Mouse (Mus musculus): ENCODE results near the gene Lkaaear1. TPM values are rescaled to one million over a fixed set of nuclear protein-coding genes. Genes with fewer than 3 reads are reported as not detected.

The Lkaaear1 gene
- not detected in 2 replicates for polyA plus RNA-seq (2011; ENCODE audit: insufficient read depth, insufficient read length, low replicate concordance, missing spikeins)

- no peak for TF ChIP-seq POLR2A (IDR thresholded peaks at IDR 0.05; ENCODE audit: borderline replicate concordance, control insufficient read depth, low read depth, low read length)
- TF ChIP-seq CTCF (IDR thresholded peaks at IDR 0.05; ENCODE audit: control insufficient read depth, insufficient read depth, low read length): no peak
- Histone ChIP-seq H3K27ac (ENCODE audit: control insufficient read depth, insufficient read depth, low read depth, low read length, poor library complexity) (no peak within 1 kb of the TSS), H3K4me3 (replicated peaks; ENCODE audit: control insufficient read depth, low read depth, low read length) (no peak within 1 kb of the TSS), H3K4me1 (ENCODE audit: control insufficient read depth, insufficient read depth, low read length) (no peaks in the 10 kb centered on the region; the same call in 1 of the 2 replicates)
- WGBS: 48% methylated on average over 5 of the region's 5 CpGs
Measured at GRCm38 (mm10) chr2:181698241-181698640, at the start of gene Lkaaear1. TSS of gene Lkaaear1 (minus strand) at chr2:181698442.

DNA sequence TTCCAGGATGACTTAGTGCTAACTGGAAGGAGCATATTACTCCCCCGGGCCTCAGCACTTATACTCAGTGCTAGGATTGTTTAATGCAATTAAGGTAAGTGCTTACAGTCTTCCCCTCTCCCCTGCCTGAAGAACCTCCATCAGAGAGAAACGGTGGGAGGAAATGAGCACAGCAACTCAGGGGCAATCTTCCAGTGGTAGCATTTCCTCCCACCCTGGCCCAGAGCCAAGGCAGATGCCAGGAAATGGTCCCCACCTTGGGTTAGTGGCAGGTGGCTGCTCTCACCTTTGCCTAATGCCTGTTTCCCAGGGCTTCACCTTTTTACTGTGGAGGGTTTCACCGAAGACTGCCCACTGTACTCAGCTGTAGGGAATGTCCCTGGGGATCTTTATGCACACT is 31.8 kb upstream of the Lkaaear1 start:
- no peaks in the 10 kb centered on the region for H3K4me1 ChIP-seq (ENCODE audit: control insufficient read depth, insufficient read depth, low read length)
- H3K4me3 ChIP-seq (replicated peaks; ENCODE audit: control insufficient read depth, low read depth, low read length): no peak overlapping the region
- no peak overlapping the region for H3K27ac ChIP-seq (ENCODE audit: control insufficient read depth, insufficient read depth, low read depth, low read length, poor library complexity)
- 40% methylated on average over 3 of the region's 3 CpGs for WGBS
- TF ChIP-seq CTCF (IDR thresholded peaks at IDR 0.05; ENCODE audit: control insufficient read depth, insufficient read depth, low read length) (no peak), POLR2A (IDR thresholded peaks at IDR 0.05; ENCODE audit: borderline replicate concordance, control insufficient read depth, low read depth, low read length) (no peak)

- 53% methylated on average over 9 of the region's 9 CpGs for WGBS
- no peak overlapping the region for H3K27ac ChIP-seq (ENCODE audit: control insufficient read depth, insufficient read depth, low read depth, low read length, poor library complexity)
- TF ChIP-seq CTCF (IDR thresholded peaks at IDR 0.05; ENCODE audit: control insufficient read depth, insufficient read depth, low read length) (no peak), POLR2A (IDR thresholded peaks at IDR 0.05; ENCODE audit: borderline replicate concordance, control insufficient read depth, low read depth, low read length) (no peak)
- no peaks in the 10 kb centered on the region for H3K4me1 ChIP-seq (ENCODE audit: control insufficient read depth, insufficient read depth, low read length)
- no peak overlapping the region for H3K4me3 ChIP-seq (replicated peaks; ENCODE audit: control insufficient read depth, low read depth, low read length)
Measured at GRCm38 (mm10) chr2:181727659-181728262, 29.5 kb upstream of the Lkaaear1 start.

GRCm38 (mm10) chr2:181722213-181722612 is 24.0 kb upstream of the Lkaaear1 start:
- no peaks in the 10 kb centered on the region for H3K4me1 ChIP-seq (ENCODE audit: control insufficient read depth, insufficient read depth, low read length)
- TF ChIP-seq CTCF (IDR thresholded peaks at IDR 0.05; ENCODE audit: control insufficient read depth, insufficient read depth, low read length) (peak; percentile 52; the same call in 1 of the 2 replicates), POLR2A (IDR thresholded peaks at IDR 0.05; ENCODE audit: borderline replicate concordance, control insufficient read depth, low read depth, low read length) (no peak)
- WGBS: 15% methylated on average over 3 of the region's 3 CpGs
- no peak overlapping the region for H3K4me3 ChIP-seq (replicated peaks; ENCODE audit: control insufficient read depth, low read depth, low read length)
- H3K27ac ChIP-seq (ENCODE audit: control insufficient read depth, insufficient read depth, low read depth, low read length, poor library complexity): no peak overlapping the region

DNA sequence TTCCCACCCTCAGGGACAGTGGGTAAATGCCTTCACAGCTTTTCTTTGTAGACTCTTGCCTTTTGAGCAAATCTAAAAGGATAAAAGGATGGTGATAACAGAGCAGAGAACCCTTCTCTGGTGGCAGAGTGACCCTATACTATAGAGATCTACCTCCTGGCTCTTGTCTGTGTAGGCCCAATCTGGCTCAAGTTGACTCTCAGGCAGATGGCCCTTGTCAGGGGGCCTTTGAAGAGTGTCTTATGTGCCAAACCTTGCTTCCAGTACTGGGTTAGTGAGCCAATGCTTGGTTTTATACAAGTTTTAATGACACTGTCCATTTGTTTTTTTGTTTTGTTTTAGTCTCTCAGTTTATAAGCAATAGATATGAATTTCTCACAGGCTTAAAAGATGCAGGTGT is 23.0 kb upstream of the Lkaaear1 start:
- Histone ChIP-seq H3K4me3 (replicated peaks; ENCODE audit: control insufficient read depth, low read depth, low read length) (no peak overlapping the region), H3K4me1 (ENCODE audit: control insufficient read depth, insufficient read depth, low read length) (no peaks in the 10 kb centered on the region), H3K27ac (ENCODE audit: control insufficient read depth, insufficient read depth, low read depth, low read length, poor library complexity) (no peak overlapping the region)
- no peak for TF ChIP-seq CTCF (IDR thresholded peaks at IDR 0.05; ENCODE audit: control insufficient read depth, insufficient read depth, low read length)
- TF ChIP-seq POLR2A (IDR thresholded peaks at IDR 0.05; ENCODE audit: borderline replicate concordance, control insufficient read depth, low read depth, low read length): no peak

DNA sequence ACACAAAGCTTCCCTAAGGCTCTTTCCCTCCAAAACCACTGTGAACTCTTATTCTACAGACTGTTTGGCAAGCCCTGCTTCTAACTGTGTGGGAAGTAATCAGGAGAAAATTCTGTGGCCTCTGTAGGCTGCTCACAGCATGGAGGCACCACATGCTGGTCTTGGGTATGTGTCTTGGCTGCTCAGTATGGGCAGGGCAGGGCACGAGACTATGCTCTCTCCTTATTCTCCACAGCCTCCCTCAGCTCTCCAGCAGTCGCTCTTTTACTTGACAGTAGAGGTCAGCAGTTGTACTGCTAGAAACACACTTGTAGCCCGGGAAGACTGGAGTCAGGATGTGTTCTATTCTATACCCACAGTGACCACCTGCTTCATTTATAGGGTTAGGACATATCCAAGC is 21.8 kb upstream of the Lkaaear1 start:
- H3K4me1 ChIP-seq (ENCODE audit: control insufficient read depth, insufficient read depth, low read length): no peaks in the 10 kb centered on the region
- TF ChIP-seq CTCF (IDR thresholded peaks at IDR 0.05; ENCODE audit: control insufficient read depth, insufficient read depth, low read length) (no peak), POLR2A (IDR thresholded peaks at IDR 0.05; ENCODE audit: borderline replicate concordance, control insufficient read depth, low read depth, low read length) (no peak)
- no peak overlapping the region for H3K27ac ChIP-seq (ENCODE audit: control insufficient read depth, insufficient read depth, low read depth, low read length, poor library complexity)
- 55% methylated on average over 3 of the region's 3 CpGs for WGBS
- no peak overlapping the region for H3K4me3 ChIP-seq (replicated peaks; ENCODE audit: control insufficient read depth, low read depth, low read length)

DNA sequence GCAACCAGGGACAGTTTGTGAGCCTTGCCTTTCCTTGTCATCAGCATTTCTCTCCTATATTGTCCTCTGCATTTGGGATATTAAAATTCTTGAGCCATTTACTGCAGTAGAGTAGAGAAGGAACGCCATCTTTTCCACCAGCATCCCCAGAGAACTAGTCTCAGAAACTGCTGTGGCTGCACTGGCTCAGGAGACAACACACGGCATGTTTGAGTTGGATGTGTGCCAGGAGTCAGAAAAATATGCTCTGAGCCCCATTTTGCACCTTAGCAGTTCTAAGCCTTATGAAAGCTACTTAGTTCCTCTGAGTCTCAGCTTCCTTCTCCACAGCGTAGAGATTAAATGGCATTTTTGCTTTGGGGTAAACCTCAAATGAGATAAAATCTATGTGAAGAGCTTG is 18.7 kb upstream of the Lkaaear1 start:
- Histone ChIP-seq H3K27ac (ENCODE audit: control insufficient read depth, insufficient read depth, low read depth, low read length, poor library complexity) (no peak overlapping the region), H3K4me3 (replicated peaks; ENCODE audit: control insufficient read depth, low read depth, low read length) (no peak overlapping the region), H3K4me1 (ENCODE audit: control insufficient read depth, insufficient read depth, low read length) (no peaks in the 10 kb centered on the region)
- no peak for TF ChIP-seq POLR2A (IDR thresholded peaks at IDR 0.05; ENCODE audit: borderline replicate concordance, control insufficient read depth, low read depth, low read length)
- no peak for TF ChIP-seq CTCF (IDR thresholded peaks at IDR 0.05; ENCODE audit: control insufficient read depth, insufficient read depth, low read length)
- 21% methylated on average over 3 of the region's 3 CpGs for WGBS

DNA sequence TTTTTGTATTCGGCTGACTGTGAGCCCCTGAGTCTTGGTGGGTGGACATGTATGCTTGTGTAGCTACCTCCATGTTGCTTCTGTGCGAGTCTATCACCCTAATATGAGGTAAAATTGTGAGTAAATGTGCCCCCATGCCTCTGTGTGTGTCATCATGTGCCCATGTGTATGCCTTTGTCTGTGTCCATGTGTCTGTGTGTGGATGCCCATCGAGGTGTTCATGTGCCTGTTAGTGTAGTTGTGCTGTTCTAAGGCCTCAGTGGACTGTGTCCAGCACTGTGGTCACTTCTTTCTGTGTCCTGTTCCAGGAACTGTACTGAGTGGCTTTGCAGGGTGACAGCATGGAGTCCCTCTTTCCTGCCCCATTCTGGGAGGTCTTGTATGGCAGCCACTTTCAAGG is 17.1 kb upstream of the Lkaaear1 start:
- TF ChIP-seq CTCF (IDR thresholded peaks at IDR 0.05; ENCODE audit: control insufficient read depth, insufficient read depth, low read length) (no peak), POLR2A (IDR thresholded peaks at IDR 0.05; ENCODE audit: borderline replicate concordance, control insufficient read depth, low read depth, low read length) (no peak)
- H3K4me1 ChIP-seq (ENCODE audit: control insufficient read depth, insufficient read depth, low read length): no peaks in the 10 kb centered on the region
- 73% methylated on average over 3 of the region's 3 CpGs for WGBS
- no peak overlapping the region for H3K4me3 ChIP-seq (replicated peaks; ENCODE audit: control insufficient read depth, low read depth, low read length)
- H3K27ac ChIP-seq (ENCODE audit: control insufficient read depth, insufficient read depth, low read depth, low read length, poor library complexity): no peak overlapping the region

DNA sequence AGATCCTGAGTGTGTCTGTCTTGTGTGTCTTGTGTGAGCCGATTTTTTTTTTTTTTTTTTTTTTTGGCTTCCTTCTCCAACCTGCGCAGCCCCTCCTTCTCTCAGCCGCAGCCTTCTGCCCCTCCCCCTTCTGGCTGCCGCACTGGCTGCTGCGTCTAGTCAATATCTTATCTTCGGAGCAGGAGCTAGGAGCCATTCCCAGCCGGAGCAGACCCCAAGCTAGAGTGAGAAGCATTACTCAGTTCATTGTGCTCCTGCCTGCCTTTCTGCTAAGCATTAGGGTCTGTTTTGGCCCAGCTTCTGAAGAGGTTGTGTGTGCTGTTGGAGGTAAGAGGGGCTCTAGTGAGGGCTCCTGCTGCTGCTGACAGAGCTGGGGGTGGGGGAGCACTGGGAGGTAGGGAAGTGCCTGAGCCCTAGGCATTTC is 16.7 kb upstream of the Lkaaear1 start, which contains the start of gene Oprl1:
Gene Oprl1, plus strand, starts transcription at position 114 of the 424 bp plus-strand sequence.
- Histone ChIP-seq H3K4me1 (ENCODE audit: control insufficient read depth, insufficient read depth, low read length) (no peaks in the 10 kb centered on the region), H3K27ac (ENCODE audit: control insufficient read depth, insufficient read depth, low read depth, low read length, poor library complexity) (no peak within 1 kb of the TSS), H3K4me3 (replicated peaks; ENCODE audit: control insufficient read depth, low read depth, low read length) (no peak within 1 kb of the TSS)
- TF ChIP-seq POLR2A (IDR thresholded peaks at IDR 0.05; ENCODE audit: borderline replicate concordance, control insufficient read depth, low read depth, low read length) (no peak), CTCF (IDR thresholded peaks at IDR 0.05; ENCODE audit: control insufficient read depth, insufficient read depth, low read length) (no peak)
- 4% methylated on average over 7 of the region's 7 CpGs for WGBS
